Mouse (Mus musculus): Measurements from ENCODE around the gene Fbxl13.

Fbxl13 gene

GRCm38 (mm10) chr5:21481521-21481920, 163.9 kb downstream of the Fbxl13 start:
- DNase-seq = no peak

- no peak for DNase-seq
Observed at GRCm38 (mm10) chr5:21479746-21480145, 165.7 kb downstream of the Fbxl13 start.

- DNase-seq = no peak
Observed at GRCm38 (mm10) chr5:21478428-21478827, 167.0 kb downstream of the Fbxl13 start.

- no peak for DNase-seq
Observed at GRCm38 (mm10) chr5:21468100-21468499, 177.3 kb downstream of the Fbxl13 start.

- no peak for DNase-seq
Observed at GRCm38 (mm10) chr5:21467387-21467786, 178.0 kb downstream of the Fbxl13 start.

GRCm38 (mm10) chr5:21440833-21441530, 204.5 kb downstream of the Fbxl13 start:
- no peak for DNase-seq

GRCm38 (mm10) chr5:21439446-21440110, 205.9 kb downstream of the Fbxl13 start:
- DNase-seq = no peak

GRCm38 (mm10) chr5:21438428-21438827, 207.0 kb downstream of the Fbxl13 start:
- no peak for DNase-seq

- DNase-seq = no peak
Observed at GRCm38 (mm10) chr5:21436471-21436975, 208.9 kb downstream of the Fbxl13 start.

GRCm38 (mm10) chr5:21434148-21434929, 211.1 kb downstream of the Fbxl13 start:
- DNase-seq = peak; percentile 31
